Mouse (Mus musculus) retina, postnatal 1 day (tissue): ENCODE data around the gene Gps1.
"Not testable (repeated sequence)": the region's sequence is repeated elsewhere in the genome, so short reads cannot be mapped to it uniquely, and the experiment has no call there.

Experiments
- DNase-seq: peaks from one replicate; pipeline ENCODE4 v3.0.0-alpha.2; 2012

Gps1 gene

DNA sequence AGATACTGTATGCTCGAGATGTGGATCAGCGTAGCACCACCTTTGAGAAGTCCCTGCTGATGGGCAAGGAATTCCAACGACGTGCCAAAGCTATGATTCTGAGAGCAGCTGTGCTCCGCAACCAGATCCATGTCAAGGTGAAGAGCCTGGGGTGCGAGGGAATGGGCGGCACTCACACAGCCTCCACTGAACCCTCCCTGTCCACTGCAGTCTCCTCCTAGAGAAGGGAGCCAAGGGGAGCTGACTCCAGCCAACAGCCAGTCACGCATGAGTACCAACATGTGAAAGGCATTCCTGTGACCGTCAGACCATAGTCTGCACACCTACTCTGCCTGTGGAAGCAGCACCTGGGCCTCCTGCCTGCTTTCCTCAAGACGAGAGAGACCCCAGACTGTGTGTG is 4.4 kb downstream of the Gps1 start:
- DNase-seq, result not testable (repeated sequence)

DNA sequence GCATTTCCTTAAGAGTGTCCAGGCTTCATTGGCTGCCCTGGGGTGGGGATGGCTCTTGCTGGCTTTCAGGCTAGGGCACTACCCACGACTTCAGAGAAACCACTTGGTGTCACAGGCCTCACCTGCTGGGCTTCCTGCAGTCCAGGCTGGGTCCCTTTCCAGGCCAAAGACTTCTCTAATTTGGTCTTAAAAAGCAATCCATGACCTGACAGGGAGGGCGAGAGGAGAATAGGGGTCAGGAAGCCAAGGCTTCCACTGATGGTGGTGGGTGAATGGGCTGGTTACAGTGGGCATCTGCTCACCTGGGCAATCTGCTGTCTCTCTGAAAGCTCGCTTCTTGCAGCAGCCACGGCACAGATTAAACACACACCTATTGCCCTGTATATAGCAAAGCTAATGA is 5.3 kb downstream of the Gps1 start:
- no peak for DNase-seq

DNA sequence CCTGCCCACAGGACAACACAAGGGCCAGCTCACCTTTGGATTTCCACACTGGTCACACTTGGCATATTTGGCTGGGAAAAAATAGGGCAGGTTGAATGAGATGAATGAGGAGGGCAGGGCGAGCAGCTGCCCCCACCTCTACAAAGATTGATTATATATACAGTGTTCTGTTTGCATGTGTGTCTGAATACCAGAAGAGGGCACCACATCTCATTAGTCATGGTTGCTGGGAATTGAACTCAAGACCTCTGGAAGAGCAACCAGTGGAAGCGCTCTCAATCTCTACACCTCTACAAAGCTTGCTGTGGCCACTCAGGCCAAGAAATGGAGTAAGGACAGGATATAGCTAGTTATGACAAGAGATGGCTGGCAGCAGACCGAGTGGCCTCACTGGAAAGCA is 5.7 kb downstream of the Gps1 start:
- no peak for DNase-seq

DNA sequence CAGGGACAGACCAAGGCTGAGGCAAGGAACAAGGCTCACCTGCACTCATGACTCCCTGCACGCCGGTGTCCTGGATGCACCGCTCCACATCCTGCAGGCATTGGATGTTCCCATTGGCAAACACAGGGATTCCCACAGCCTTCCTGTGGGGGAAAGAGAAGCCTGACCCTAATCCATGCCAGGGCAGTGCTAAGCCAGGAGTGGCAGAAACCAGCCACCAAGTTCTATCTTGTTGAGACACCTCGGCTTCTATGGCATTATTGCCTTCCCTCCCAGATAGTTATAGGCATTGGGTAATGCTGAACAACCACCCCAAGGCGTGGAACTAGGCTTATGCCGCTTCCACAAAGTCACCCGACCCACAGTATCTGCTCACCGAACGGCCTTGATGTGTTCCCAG is 8.6 kb downstream of the Gps1 start:
- no peak for DNase-seq

DNA sequence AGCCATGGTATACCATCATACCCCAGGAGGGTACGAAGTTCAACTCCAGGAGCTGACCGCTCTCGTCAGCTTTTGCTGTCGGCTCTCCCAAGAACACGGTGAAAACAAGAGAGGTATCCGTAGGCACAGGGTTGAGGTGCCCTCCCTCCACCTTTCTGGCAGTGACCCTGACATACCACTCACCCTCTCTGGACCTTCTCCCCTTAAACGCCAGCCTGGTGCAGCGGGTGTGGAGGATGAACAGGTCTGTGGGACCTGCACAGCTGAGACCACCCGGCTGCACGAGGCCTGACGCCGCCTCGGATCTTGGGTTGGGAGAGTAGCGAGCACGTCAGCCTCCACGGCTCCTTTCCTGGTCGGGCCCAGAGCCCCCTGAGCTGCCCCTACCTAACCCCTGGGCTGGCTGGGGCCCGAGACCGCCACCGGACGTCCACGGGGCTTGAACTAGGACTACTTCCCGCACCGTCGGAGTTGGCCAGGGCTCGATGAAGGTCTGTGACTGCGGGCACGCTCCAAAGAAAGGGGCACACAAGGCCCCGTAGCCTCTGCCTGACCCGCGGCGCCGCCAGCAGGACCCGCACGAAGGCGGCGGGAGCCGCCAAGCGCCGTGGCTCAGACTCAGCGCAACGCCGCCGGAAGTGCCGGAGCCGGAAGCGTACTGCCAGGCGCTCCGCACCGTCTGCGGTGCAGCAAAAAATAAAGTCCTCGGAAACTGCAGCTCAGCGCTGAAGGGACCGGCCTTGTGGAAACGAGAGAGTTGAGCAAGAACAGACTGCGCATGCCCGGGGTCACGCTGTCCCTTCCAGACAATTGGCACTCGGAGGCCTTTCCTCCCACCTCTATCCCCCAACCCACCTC is 11.9 kb downstream of the Gps1 start, which contains the start of gene Dus1l:
Gene Dus1l, minus strand, starts transcription at position 648 of the 858 bp plus-strand sequence.
- DNase-seq, result peak; percentile 98

DNA sequence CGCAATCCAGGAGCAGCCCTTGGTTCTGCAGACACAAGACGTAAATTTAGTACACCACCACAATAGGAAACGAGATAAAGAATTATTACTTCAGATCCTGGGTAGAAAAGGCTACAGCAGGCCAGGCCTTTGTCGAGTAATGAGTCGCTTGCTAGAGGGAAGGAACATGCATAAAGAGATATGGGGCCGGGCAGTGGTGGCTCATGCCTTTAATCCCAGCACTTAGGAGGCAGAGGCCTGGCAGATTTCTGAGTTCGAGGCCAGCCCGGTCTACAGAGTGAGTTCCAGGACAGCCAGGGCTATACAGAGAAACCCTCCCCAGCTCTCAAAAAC is 12.5 kb downstream of the Gps1 start:
- DNase-seq, result no peak

DNA sequence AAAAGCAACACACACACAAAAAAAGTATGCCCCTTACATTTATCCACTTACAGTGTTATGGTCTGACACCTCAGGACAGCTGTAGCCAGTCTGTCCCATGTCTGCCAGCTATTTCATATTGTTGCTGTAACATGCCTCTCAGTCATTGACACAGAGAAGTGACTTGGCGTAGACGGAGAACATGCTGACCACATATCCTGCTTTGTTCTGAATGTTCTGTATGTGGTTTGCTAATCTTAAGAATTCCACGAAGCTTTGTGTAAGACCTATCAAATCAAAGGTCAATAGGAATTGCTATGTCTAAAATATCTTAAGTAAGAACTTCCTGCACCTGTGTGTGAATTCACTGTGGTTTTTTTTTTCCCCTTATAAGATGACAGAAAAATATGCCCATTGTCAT is 14.2 kb downstream of the Gps1 start:
- no peak for DNase-seq

DNA sequence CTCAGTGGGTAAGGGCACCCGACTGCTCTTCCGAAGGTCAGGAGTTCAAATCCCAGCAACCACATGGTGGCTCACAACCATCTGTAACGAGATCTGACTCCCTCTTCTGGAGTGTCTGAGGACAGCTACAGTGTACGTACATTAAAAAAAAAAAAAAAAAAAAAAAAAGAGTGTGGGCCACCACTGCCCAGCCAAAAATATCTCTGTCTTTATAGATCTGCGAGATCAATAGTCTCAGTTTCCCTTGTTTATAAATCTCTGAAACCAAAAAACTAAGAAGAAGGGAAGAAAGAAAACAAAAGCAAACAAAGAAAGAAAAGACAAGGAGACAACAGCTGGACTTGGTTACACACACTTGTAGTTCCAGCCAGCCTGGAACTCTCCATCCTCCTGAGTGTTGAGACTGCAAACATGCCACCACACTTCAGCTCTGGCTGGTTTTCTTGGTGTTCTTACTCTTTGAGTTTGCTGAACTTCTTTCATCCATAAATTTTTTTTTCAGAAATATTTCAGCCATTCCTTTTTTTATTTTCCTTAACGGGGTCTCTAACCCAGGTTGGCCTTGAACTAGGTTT is 15.3 kb downstream of the Gps1 start:
- DNase-seq, result no peak

DNA sequence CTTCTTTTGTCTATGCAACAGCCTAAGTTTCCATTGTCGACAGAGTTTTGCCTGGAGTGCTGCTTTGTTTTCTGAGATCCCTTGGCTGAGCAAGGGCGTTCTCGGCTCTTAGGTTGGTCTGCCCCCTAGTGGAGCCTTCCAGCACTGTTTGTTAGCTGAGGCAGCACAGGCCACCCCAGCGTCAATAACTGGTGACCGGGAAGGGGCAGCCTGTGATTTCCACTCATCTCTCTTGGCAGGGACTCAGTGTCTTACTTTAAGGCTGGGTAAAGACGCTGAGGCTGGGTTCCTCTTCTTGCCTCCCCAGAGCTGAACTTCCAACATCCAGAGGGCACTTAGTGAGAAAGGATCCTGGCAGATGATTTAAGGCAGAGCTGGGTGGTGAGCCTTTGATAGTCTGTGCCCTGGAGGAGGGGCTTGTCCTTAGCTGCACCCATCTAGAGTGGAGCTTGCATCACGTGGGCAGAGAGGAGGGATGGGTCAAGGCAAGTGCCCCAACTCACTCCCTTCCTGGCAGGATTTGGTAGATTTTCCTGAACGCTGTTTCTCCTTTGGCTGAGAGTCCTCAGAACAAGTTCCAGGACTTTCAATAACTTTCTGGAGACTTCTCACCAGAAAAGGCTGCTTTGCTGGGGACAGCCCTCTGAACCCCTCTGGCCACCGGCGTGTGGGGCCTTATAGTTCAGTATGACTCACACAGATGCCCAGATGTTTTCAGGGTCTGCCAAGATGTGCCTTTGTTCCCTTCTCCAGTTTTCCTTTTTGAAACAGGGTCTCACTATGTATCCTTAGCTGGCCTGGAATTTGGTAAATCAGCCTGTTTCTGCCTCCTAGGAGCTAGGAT is 16.2 kb downstream of the Gps1 start:
- peak; percentile 92 for DNase-seq

DNA sequence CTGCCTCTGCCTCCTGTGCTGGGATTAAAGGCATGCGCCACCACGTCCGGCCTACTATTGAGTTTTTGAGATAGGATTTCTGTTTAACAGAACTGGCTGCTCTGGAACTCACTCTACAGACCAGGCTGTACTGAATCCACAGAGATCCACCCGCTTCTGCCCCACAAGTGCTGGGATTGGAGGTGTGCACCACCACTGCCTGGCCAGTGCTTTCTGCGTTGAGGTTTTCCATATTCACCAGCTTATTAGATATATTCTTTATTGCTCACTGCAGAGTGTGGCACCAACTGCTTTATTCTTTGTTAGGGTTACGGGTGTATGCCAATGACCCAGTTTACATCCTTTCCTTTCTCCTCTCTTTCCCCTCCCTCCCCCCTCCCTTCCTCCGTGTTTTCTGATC is 20.2 kb downstream of the Gps1 start:
- DNase-seq, result no peak

DNA sequence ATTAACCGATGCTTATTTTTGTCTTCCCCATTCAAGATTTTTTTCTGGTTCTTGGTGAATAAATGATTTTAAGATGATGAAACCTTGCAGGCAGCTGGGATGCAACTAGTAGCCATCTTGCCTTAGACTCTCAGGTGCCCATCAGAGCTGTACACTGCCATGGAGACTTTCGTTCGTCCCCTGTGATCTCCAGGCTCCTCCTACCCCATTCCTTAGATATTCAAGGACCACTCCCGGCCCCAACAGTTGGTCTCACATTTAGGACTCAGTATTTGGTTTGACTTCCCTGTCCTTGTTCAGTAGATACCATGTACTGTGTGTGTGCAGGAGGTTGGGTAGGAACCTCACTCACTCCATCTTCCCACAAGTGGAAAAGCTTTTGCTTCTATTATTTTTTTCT is 20.7 kb downstream of the Gps1 start:
- DNase-seq, result no peak

DNA sequence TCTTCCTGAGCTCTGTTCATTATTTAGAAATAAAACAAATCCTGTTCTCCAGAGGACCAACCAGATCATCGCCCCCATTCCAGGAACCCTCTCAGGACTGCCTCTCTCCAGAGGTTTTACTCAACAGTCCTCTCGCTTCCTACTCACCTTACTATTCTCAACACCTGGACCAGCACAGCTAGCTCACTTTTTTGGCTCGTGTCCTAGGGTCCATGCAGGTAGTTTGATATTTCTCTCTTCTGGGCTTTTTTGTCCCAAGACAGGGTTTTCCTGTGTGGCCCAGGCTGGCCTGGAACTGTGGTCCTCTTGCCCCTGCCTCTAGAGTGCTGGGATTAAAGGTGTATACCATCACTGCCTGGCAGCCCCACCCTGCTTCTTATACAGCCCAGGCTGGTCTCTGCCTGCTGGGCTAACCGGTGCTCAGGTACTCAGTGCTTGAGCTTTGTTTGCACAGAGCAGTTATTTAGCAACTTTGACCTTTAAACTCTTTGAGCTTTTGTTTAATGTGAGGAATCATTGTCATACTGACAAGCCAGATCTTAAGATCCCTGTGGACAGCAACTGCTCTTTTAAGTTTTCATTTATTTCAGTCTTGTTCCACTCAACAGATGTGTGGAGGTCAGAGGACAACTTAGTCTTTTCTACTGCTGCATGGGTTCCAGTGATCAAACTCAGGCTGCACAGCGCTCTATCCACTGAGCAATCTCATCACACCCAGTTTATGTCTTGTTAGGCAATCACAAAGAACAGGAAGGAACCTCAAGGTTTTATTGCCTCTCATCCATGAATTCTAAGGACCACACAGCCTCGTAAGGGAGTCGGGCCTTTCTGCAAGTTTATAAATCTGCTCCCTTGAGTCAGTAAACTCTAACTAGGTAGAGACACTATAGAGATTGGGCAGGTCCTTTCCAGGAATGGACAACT is 21.6 kb downstream of the Gps1 start:
- no peak for DNase-seq

DNA sequence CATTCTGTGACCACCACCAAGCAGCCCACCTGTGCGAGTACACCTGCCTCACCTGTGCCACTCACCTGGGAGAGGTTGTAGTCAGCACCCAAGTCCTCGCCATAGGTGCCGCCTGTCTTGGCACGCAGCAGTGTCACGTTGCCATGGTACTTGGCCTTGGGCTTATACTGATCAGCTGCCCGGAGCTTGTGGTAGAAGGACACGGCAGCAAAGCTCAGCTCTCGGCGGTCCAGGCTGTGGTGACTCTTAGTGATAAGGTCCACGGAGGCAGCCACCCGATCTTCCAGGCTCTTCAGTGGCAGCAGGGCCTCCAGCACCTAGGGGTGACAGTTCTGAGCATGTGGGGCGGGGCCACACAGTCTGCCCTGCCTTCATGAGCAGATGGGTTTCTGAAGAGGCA is 23.9 kb downstream of the Gps1 start:
- no peak for DNase-seq

DNA sequence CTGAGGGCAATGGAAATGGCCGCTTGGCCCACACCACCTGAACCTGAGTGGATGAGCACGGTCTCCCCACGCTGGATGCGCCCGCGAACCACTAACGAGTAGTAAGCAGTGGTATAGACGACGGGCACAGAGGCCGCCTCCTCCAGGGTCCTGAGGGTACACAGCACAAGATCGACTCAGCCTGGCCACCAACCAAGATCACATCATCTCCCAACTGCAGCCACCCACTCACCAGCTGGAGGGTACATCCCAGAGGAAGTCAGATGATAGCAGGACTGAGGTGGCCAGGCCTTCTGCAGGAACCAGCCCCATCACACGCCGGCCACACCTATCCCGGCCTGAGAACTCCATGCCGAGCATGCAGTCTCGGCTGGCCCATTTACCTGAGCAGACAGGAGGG is 28.0 kb downstream of the Gps1 start:
- DNase-seq, result no peak

DNA sequence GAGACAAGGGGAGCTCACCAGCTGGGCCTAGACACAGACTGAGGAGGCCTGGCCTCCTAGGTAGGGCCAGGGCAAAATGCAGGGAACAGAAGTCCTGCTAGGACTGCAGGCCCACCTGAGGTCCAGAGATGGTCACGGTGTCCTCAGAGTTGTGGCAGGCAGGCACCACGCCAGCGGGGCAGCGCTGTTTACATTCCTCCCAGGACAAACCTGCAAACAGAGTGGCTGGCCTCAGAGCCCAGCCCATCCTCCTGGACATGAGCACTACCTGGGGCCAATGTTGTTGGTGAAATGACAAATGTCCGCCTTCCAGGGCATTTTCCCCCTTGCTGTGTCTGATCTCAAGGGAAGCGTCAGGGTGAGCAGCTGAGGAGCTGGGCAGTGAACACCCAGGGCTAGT is 33.3 kb downstream of the Gps1 start:
- no peak for DNase-seq

DNA sequence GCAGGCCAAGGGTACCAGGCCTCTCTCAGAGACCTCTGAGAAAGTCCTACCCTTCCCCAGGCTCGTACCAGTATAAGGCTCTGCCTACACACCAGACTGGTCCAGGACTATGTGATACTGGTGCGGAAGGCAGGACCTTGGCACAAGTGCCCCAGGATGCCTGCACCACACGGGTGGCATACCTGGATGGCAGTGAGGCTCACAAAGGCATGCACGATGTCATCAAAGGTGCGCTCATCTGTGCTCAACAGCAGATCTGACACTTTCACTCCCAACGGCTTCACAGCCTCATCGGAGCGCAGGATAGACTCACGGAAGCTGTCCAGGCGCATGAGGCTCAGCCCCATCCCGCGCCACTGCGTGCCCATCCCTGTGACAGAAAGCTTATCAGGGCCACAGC is 34.2 kb downstream of the Gps1 start:
- no peak for DNase-seq

DNA sequence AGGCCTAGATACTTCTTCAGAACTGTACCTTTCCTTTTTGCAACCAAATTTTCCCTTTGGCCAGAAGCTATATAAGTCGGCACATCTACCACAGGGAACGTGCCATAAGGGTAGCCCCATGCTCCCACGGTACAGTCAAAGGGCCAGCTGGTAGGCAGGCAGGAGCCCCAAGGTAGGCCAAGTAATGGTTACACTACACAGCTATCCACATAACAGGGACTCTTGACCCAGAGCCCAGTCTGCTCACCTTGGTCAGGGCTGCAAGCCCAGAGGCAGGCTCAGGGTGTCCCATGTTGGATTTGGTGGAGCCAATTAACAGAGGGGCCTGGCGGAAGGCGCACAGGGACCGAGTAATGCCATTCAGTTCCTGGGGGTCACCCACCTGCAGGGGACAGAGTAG is 35.5 kb downstream of the Gps1 start:
- no peak for DNase-seq

DNA sequence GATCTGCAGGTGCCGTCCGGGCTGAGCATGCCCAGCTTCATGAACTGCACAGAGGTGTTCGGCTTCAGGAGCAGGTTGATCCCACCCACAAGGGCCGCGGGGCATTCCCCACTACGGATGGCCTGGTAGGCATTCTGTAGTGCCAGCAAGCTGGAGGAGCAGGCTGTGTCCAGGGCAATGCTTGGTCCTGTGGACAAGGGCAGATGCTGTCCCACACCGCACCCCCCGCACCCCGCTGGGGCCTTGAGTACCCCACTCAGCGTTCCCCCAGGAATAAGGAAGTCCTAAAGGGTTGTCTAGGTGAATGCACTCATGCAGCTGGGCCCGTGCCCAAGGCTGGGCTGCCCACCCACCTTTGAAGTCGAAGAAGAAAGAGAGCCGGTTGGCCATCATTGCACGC is 36.5 kb downstream of the Gps1 start:
- no peak for DNase-seq

DNA sequence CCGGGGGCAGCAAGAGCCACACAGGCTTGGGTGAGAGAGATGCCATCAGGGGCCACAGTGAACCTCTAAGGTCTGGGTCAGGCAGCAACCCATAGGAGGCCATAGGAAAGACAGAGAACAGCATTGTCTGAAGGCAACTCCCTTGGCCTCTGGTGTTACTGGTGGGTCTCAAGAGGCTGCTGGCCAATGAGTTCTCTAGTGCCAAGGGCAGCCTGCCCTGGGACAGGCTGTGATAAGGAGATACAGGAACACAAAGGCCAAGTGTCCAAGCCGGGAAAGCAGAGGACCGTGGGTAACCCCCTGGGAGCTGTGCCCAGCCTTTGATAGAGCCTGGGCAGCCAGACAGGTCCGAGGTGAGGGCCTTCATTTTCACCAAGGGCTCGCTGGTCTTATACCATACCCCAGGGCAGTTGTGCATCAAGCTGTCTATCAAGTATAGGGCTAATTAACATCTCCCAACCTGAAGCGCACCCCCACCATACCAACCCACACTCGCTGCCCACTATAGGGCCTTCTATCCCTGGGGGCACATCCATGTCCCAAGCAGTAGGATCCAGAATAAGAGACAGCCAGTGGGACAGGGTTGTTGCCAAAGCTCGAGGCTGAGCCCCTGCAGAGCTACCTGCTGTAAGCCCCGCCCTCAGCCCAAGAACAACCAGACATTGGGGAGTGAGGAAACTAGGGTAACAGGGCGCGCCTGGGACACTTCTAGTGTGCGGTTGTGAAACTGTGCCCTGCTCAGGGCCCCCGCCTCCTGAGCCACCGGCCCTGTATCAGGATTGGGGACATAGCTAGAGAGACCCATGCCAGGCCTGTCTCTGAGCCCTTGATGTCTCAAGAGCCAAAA is 37.2 kb downstream of the Gps1 start:
- DNase-seq, result no peak

DNA sequence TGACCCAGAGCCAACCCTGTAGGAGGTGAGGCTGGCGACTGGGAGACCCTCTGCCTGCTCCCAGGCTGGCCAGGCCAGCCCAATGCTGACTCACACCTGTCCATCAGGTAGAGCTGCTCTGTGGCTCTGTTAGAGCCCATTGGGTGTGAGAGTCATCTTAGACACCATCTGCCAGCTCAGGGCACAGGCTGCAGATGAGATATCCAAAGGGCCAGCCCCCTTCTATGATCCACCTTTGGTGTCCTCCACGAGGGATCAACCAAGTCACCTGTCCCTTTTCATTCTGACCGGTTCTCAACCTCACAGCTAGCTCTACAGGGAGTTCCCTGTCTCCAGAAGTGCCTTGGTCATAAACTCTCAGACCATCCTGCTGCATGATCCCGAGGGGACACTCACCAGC is 38.2 kb downstream of the Gps1 start:
- DNase-seq, result no peak

DNA sequence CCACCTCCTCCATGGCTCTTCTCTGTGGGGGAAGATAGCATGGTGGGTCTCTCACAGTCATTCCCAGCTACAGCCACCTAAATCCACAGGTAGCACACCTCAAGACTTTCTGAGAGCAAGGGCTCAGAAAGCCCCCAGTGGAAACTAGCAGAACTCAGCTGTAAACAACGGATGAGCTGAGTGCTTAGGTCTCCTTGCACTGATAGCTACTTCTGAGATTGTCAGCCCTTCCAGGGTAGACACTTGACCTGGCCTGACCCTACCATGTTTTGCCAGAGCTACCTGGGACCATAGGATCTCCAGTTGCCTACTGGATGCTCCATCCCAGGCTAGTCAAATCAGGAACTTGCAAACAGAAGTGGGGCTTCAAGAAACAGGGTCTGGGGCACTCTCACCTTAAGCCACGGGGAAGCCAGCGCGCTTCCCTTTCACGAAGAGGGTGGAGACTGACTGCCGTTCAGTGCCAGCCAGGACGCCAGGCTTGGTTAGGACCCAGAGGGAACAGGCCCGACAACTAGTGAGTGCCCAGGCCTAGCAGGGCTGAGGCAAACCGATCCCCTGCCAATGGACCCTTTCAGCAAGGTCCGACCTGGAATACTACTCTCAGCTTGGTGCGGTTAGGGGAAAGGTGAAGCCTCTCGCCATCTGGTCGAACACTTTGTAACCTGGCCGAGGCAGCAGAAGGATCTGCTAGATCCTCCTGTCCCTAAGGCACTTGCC is 38.9 kb downstream of the Gps1 start:
- no peak for DNase-seq
